Mouse (Mus musculus) heart, adult 2 months (tissue): Measurements from ENCODE around the gene Celf5. TPM values are rescaled to one million over a fixed set of nuclear protein-coding genes. Genes with fewer than 3 reads are reported as not detected.

ENCODE experiments used
- DNase-seq, 2 experiments: peaks; one replicate each; pipeline ENCODE4 v3.0.0; 2021
- H3K27ac ChIP-seq: fragments of 200-600 bp; 2 replicates; pipeline ENCODE4 v1.8.1; 2022
- H3K27me3 ChIP-seq: fragments of 200-500 bp; 2 replicates; pipeline ENCODE4 v1.6.1; 2012; ENCODE audit warnings: mild to moderate bottlenecking, low read length, inconsistent platforms, mixed read lengths; ENCODE audit not compliant: control insufficient read depth, insufficient read depth
- H3K36me3 ChIP-seq: fragments of 200-500 bp; 2 replicates; pipeline ENCODE4 v1.6.1; 2012; ENCODE audit warnings: low read length, inconsistent platforms; ENCODE audit not compliant: control insufficient read depth, insufficient read depth
- H3K4me1 ChIP-seq: fragments of 200-500 bp; 2 replicates; pipeline ENCODE4 v1.6.1; 2011; ENCODE audit warnings: low read length; ENCODE audit not compliant: control insufficient read depth, insufficient read depth
- H3K4me3 ChIP-seq: fragments of 200-600 bp; 2 replicates; pipeline ENCODE4 v1.8.1; 2022
- H3K79me2 ChIP-seq: fragments of 200-500 bp; replicated peaks from 2 replicates; pipeline ENCODE4 v1.6.1; 2012; ENCODE audit warnings: mild to moderate bottlenecking, inconsistent platforms, low read length, moderate library complexity, mixed read lengths; ENCODE audit not compliant: control insufficient read depth, insufficient read depth
- H3K9ac ChIP-seq: fragments of 200-500 bp; 2 replicates; pipeline ENCODE4 v1.6.1; 2012; ENCODE audit warnings: low read depth, mild to moderate bottlenecking, control low read depth, inconsistent platforms, low read length, mixed read lengths
- CTCF ChIP-seq: fragments of 200-600 bp; IDR thresholded peaks from 2 replicates; pipeline ENCODE4 v1.8.1; 2022; ENCODE audit warnings: antibody characterized with exemption, mild to moderate bottlenecking, moderate library complexity
- EP300 ChIP-seq: fragments of 200-500 bp; IDR thresholded peaks from 2 replicates; pipeline ENCODE4 v1.6.1; 2011; ENCODE audit warnings: low read depth, low read length, control low read depth; ENCODE audit not compliant: insufficient read depth
- POLR2A ChIP-seq: fragments of 200-500 bp; IDR thresholded peaks from 2 replicates; pipeline ENCODE4 v1.6.1; 2011; ENCODE audit warnings: mild to moderate bottlenecking, low read depth, low read length, control low read depth; ENCODE audit not compliant: insufficient read depth
- WGBS: fragments of 180-500 bp; shearing (Covaris S2); methylation state at CpG from one replicate; pipeline ENCODE4 v1.1.7; 2018; 5-methylcytosine and 5-hydroxymethylcytosine counted together
- intact Hi-C: fragments of 180-260 bp; cut with DNase I; formaldehyde crosslinking; loops from one replicate; pipeline ENCODE4 v1.15.1; 2025
- polyA plus RNA-seq: library from polyadenylated mRNA; depleted of rRNA; stranded (reverse); fragments of >200 nt; gene quantifications from 2 replicates; pipeline ENCODE4 v1.2.3, GENCODE M21; 2012
- total RNA-seq, 2 experiments: library from RNA; stranded (reverse); gene quantifications; 2 replicates each; pipeline ENCODE4 v1.2.3; 2021

Gene Celf5
- total and polyA plus RNA-seq, 3 experiments = 0.16 to 0.39 TPM; not detected in 1

DNA sequence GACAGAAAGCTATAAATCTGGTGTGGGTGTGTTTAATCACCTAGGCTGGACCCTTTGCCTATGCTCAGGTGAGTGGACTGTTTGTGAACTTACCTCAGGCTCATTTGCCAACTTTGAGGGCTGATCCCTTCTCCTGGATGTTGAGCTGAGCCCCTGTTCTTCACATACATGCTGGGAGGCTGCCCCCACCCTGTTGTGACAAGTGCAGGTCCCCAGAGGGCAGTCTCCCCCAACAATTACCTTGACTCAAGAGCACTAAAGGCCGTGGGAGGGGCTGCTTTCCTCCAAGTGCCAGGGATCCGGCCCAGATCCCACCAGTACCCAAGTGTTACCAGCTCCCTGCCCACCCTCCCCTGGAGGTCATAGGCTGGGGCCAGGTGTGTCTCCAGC is 2.5 kb upstream of the Celf5 start:
- TF ChIP-seq POLR2A (no peak), CTCF (peak; percentile 19; the same call in 1 of the 2 replicates)
- WGBS = 8% methylated on average over 2 of the region's 2 CpGs
- intact Hi-C loops = no loop called here

GRCm38 (mm10) chr10:81484441-81485059 is 2.0 kb upstream of the Celf5 start:
- Histone ChIP-seq H3K36me3 (no peaks in the 10 kb centered on the region), H3K27me3 (no peaks in the 10 kb centered on the region), H3K4me1 (peaks cover 3% of the 10 kb centered on the region; the same call in 1 of the 2 replicates), H3K4me3 (no peak overlapping the region), H3K79me2 (no peaks in the 10 kb centered on the region), H3K9ac (no peak overlapping the region), H3K27ac (no peak overlapping the region)
- intact Hi-C loops = no loop called here
- peak in 1 of 2 experiments; percentile 18 for DNase-seq
- 67% methylated on average over 6 of the region's 6 CpGs for WGBS
- TF ChIP-seq POLR2A (no peak), EP300 (no peak), CTCF (no peak)

More for the DNA sequence above, 2.5 kb upstream of the Celf5 start:
- Histone ChIP-seq H3K79me2 (no peaks in the 10 kb centered on the region), H3K9ac (no peak overlapping the region), H3K4me1 (peaks cover 3% of the 10 kb centered on the region; the same call in 1 of the 2 replicates), H3K4me3 (no peak overlapping the region), H3K27me3 (no peaks in the 10 kb centered on the region), H3K27ac (no peak overlapping the region), H3K36me3 (no peaks in the 10 kb centered on the region)
- no peak for DNase-seq

GRCm38 (mm10) chr10:81483983-81484382 is 1.5 kb upstream of the Celf5 start:
- Histone ChIP-seq H3K27me3 (no peaks in the 10 kb centered on the region), H3K27ac (no peak overlapping the region), H3K9ac (no peak overlapping the region), H3K4me1 (peaks cover 3% of the 10 kb centered on the region; the same call in 1 of the 2 replicates), H3K79me2 (no peaks in the 10 kb centered on the region), H3K36me3 (no peaks in the 10 kb centered on the region), H3K4me3 (no peak overlapping the region)
- 18% methylated on average over 9 of the region's 9 CpGs for WGBS
- DNase-seq = no peak
- TF ChIP-seq POLR2A (no peak), CTCF (peak; percentile 59)
- intact Hi-C loops = no loop called here

DNA sequence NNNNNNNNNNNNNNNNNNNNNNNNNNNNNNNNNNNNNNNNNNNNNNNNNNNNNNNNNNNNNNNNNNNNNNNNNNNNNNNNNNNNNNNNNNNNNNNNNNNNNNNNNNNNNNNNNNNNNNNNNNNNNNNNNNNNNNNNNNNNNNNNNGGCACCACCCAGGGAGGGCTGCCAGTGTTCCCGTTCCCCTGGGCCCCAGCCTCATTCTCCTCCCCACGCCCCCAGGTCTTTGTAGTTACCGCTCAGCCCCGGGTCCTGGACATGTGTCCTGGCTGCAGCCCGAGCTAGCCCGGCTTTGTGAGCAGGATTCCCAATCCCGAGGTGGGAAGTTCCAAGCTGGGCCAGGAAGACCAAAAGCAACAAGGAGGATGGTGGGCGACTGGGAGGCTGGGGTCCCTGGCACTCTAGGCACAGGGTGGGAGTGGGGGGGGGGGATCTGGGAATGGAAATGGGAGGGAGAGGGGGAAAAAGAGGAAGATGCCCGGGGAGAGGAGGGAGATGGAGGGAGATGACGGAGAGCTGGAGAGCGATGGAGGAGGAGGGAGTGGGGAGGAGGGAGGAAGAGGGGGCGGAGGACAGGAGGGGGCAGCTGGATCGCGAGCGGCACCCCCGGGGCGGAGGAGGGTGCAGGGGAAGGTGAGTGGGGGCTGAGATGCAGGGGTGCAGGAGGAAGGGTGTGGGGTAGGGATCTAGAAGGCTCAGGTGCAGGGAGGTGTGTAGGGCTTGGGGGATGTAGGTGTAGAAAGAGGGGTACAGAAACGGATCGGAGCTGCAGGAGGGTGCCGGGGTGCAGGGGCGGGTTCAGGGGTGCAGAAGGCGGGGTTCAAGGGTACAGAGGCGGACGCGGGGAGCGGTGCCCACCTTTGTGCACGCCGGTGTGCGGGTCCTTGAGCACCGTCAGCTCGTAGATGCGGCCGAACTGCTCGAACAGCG is 640 bp downstream of the Celf5 start:
- intact Hi-C loops = no loop called here
- H3K27ac ChIP-seq = no peak overlapping the region
- no peaks in the 10 kb centered on the region for H3K36me3 ChIP-seq
- no peaks in the 10 kb centered on the region for H3K79me2 ChIP-seq
- H3K4me1 ChIP-seq = peaks cover 3% of the 10 kb centered on the region; the same call in 1 of the 2 replicates
- 3% methylated on average over 34 of the region's 35 CpGs for WGBS
- peak overlapping the region; percentile 72 for H3K9ac ChIP-seq
- H3K4me3 ChIP-seq = peak overlapping the region; percentile 52
- TF ChIP-seq EP300 = no peak
- no peak for TF ChIP-seq CTCF
- TF ChIP-seq POLR2A = no peak
- H3K27me3 ChIP-seq = peaks cover 3% of the 10 kb centered on the region; the same call in 1 of the 2 replicates
- peak in 1 of 2 experiments; percentile 23 for DNase-seq

- no peak for DNase-seq
- H3K9ac ChIP-seq = no peak overlapping the region
- no peak overlapping the region for H3K27ac ChIP-seq
- H3K4me3 ChIP-seq = no peak overlapping the region
- intact Hi-C loops = no loop called here
- H3K4me1 ChIP-seq = no peaks in the 10 kb centered on the region
- TF ChIP-seq POLR2A = no peak
- no peak for TF ChIP-seq CTCF
- TF ChIP-seq EP300 = no peak
- no peaks in the 10 kb centered on the region for H3K36me3 ChIP-seq
- no peaks in the 10 kb centered on the region for H3K79me2 ChIP-seq
- 73% methylated on average over 10 of the region's 10 CpGs for WGBS
- H3K27me3 ChIP-seq = peaks cover 7% of the 10 kb centered on the region
Measured at GRCm38 (mm10) chr10:81474461-81474860, 8.0 kb downstream of the Celf5 start.

- TF ChIP-seq CTCF = no peak
- TF ChIP-seq POLR2A = no peak
- TF ChIP-seq EP300 = no peak
- peaks cover 7% of the 10 kb centered on the region for H3K27me3 ChIP-seq
- intact Hi-C loops = no loop called here
- H3K36me3 ChIP-seq = no peaks in the 10 kb centered on the region
- no peak for DNase-seq
- 3% methylated on average over 22 of the region's 22 CpGs for WGBS
- H3K79me2 ChIP-seq = no peaks in the 10 kb centered on the region
- no peak overlapping the region for H3K4me3 ChIP-seq
- H3K9ac ChIP-seq = no peak overlapping the region
- H3K4me1 ChIP-seq = no peaks in the 10 kb centered on the region
- H3K27ac ChIP-seq = no peak overlapping the region
Measured at GRCm38 (mm10) chr10:81473003-81473451, 9.5 kb downstream of the Celf5 start.
